11 mouse cellular contexts compared by ENCODE assay signal in the genomic region with DNA sequence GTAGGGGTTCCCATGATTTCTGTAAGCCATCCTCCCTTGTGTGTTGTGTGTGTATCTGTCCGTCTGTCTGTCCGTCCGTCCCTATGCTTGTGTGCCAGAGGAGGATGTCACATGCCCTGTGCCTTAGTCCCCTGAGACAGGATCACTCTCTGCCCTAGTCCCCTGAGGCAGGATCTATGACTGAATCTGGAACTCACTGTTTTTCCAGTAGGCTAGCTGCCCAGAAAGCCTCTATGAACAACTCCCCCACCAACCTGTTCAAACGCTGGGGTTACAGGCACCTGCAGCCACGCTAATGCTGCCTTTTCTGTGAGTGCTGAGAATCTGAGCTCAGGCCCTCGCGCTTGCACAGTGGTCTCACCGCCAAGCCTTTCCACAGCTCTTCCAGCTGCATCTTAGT.
DNase-seq lines count a peak whose midpoint lies in the region; ATAC-seq and TF ChIP-seq lines count a peak whose summit lies in the region.
"Had no signal": no experiment of that assay in that cellular context is flagged by ENCODE, and none has a peak within 500 bp of the region (broad histone marks: within the 10 kb centered on the region; RNA-seq: fewer than 3 reads in every experiment).

No protein-coding gene starts in this region.

- H3K27me3 ChIP-seq in heart, adult 2 months (ENCODE audit: control insufficient read depth, insufficient read depth, low read length): no peaks in the 10 kb centered on the region
- no peaks in the 10 kb centered on the region for H3K27me3 ChIP-seq in liver, adult 2 months (ENCODE audit: control insufficient read depth, insufficient read depth, low read length)
- no peaks in the 10 kb centered on the region for H3K27me3 ChIP-seq in heart, postnatal 0 days (ENCODE audit: control insufficient read depth, insufficient read depth, low read length)
- no peaks in the 10 kb centered on the region for H3K27me3 ChIP-seq in neural tube, embryonic 14.5 days (ENCODE audit: control insufficient read depth, insufficient read depth, low read length)

- H3K9me3 ChIP-seq in heart, postnatal 0 days (replicated peaks; ENCODE audit: control insufficient read depth, low read length): no peaks in the 10 kb centered on the region
- H3K9me3 ChIP-seq in neural tube, embryonic 14.5 days (ENCODE audit: control insufficient read depth, low read length): no peaks in the 10 kb centered on the region

- DNase-seq in heart, adult 2 months: no peak
- no peak for DNase-seq in heart, postnatal 14 days
- DNase-seq in liver, adult 2 months (ENCODE audit: extremely low read depth, low read depth, low spot score): peak; percentile 80
- DNase-seq in liver: no peak
- DNase-seq in heart, postnatal 0 days (ENCODE audit: low spot score): no peak
- no peak for DNase-seq in retina, postnatal 1 day
- no peak for DNase-seq in gastrocnemius, adult 18-20 months (ENCODE audit: low spot score)
- DNase-seq: B cell, adult 2 months; cerebellum, postnatal 36 days; thymus, postnatal 4 days had no signal

- H3K27ac ChIP-seq in heart, adult 2 months: peak overlapping the region; percentile 36; the same call in 1 of the 2 replicates
- H3K27ac ChIP-seq in liver, adult 2 months (replicated peaks; ENCODE audit: insufficient read depth, low read depth, low read length): peak overlapping the region; percentile 66
- peak overlapping the region; percentile 66 for H3K27ac ChIP-seq in heart, postnatal 0 days (ENCODE audit: low read depth)
- peak overlapping the region; percentile 3; the same call in 1 of the 2 replicates for H3K27ac ChIP-seq in neural tube, embryonic 14.5 days (ENCODE audit: low read depth, low read length)

- TF ChIP-seq CTCF in heart, adult 2 months (IDR thresholded peaks at IDR 0.05): no peak
- TF ChIP-seq CTCF in liver, adult 2 months (IDR thresholded peaks at IDR 0.05; ENCODE audit: low read depth, low read length): no peak
- no peak for TF ChIP-seq CTCF in heart, postnatal 0 days (IDR thresholded peaks at IDR 0.05; ENCODE audit: low read depth)

- H3K36me3 ChIP-seq in heart, adult 2 months (ENCODE audit: control insufficient read depth, insufficient read depth, low read length): no peaks in the 10 kb centered on the region
- peaks cover 3% of the 10 kb centered on the region; the same call in 1 of the 2 replicates for H3K36me3 ChIP-seq in liver, adult 2 months (ENCODE audit: control insufficient read depth, insufficient read depth, low read length)
- no peaks in the 10 kb centered on the region for H3K36me3 ChIP-seq in heart, postnatal 0 days (replicated peaks; ENCODE audit: control insufficient read depth, insufficient read depth, low read length)
- H3K36me3 ChIP-seq in neural tube, embryonic 14.5 days (ENCODE audit: control insufficient read depth, insufficient read depth, low read length): no peaks in the 10 kb centered on the region

- intact Hi-C loops in heart, adult 2 months (cut with DNase I): loop anchor here (5.0 kb wide), 1 partner anchor 83 kb away; the partner anchor contains the start of gene Dapk1
- intact Hi-C loops in heart, postnatal 14 days (cut with DNase I): loop anchor here (5.0 kb wide), 1 partner anchor 52 kb away; no protein-coding TSS in a partner anchor

- TF ChIP-seq POLR2A in heart, adult 2 months (IDR thresholded peaks at IDR 0.05; ENCODE audit: insufficient read depth, low read depth, low read length): no peak
- TF ChIP-seq POLR2A in liver, adult 2 months (IDR thresholded peaks at IDR 0.05; ENCODE audit: extremely low read depth, insufficient read depth, low read length): no peak

- no peak overlapping the region for H3K4me2 ChIP-seq in heart, postnatal 0 days (ENCODE audit: low read depth, low read length)
- H3K4me2 ChIP-seq in neural tube, embryonic 14.5 days (ENCODE audit: low read depth, low read length): no peak overlapping the region

- no peak overlapping the region for H3K4me3 ChIP-seq in heart, adult 2 months
- H3K4me3 ChIP-seq in liver, adult 2 months (ENCODE audit: insufficient read depth, low read depth, low read length): no peak overlapping the region
- H3K4me3 ChIP-seq in heart, postnatal 0 days (ENCODE audit: low read depth, low read length): no peak overlapping the region
- H3K4me3 ChIP-seq in neural tube, embryonic 14.5 days (ENCODE audit: low read depth, low read length): no peak overlapping the region

- no peak overlapping the region for H3K9ac ChIP-seq in heart, adult 2 months (ENCODE audit: low read depth, low read length)
- peak overlapping the region; percentile 15; the same call in 1 of the 2 replicates for H3K9ac ChIP-seq in liver, adult 2 months (ENCODE audit: low read depth, low read length)
- no peak overlapping the region for H3K9ac ChIP-seq in heart, postnatal 0 days (replicated peaks; ENCODE audit: low read depth, low read length)
- H3K9ac ChIP-seq in neural tube, embryonic 14.5 days (replicated peaks; ENCODE audit: low read depth, low read length): no peak overlapping the region

- no peaks in the 10 kb centered on the region for H3K79me2 ChIP-seq in heart, adult 2 months (replicated peaks; ENCODE audit: control insufficient read depth, insufficient read depth, low read length)
- peaks cover 16% of the 10 kb centered on the region; the same call in 1 of the 2 replicates for H3K79me2 ChIP-seq in liver, adult 2 months (ENCODE audit: control insufficient read depth, insufficient read depth, low read length)

- peaks cover 16% of the 10 kb centered on the region for H3K4me1 ChIP-seq in heart, adult 2 months (ENCODE audit: control insufficient read depth, insufficient read depth, low read length)
- peaks cover 51% of the 10 kb centered on the region for H3K4me1 ChIP-seq in liver, adult 2 months (ENCODE audit: control insufficient read depth, insufficient read depth, low read length)
- peaks cover 27% of the 10 kb centered on the region for H3K4me1 ChIP-seq in heart, postnatal 0 days (ENCODE audit: control insufficient read depth, insufficient read depth)
- H3K4me1 ChIP-seq in neural tube, embryonic 14.5 days (ENCODE audit: control insufficient read depth, insufficient read depth, low read length): peaks cover 20% of the 10 kb centered on the region; the same call in 1 of the 2 replicates

- WGBS in heart, adult 2 months: 55% methylated on average over 8 of the region's 8 CpGs
- WGBS in liver, adult 2 months: 42% methylated on average over 8 of the region's 8 CpGs
- WGBS in heart, postnatal 0 days: 69% methylated on average over 8 of the region's 8 CpGs
- whole genome bisulfite sequencing in neural tube, embryonic 14.5 days: 81% methylated on average over 8 of the region's 8 CpGs

- no peak for TF ChIP-seq EP300 in heart, adult 2 months (IDR thresholded peaks at IDR 0.05; ENCODE audit: insufficient read depth, low read depth, low read length)
- TF ChIP-seq EP300 in heart, postnatal 0 days (IDR thresholded peaks at IDR 0.05; ENCODE audit: low read depth): no peak

- ATAC-seq in heart, postnatal 0 days (ENCODE audit: insufficient read depth, low read depth): no peak
- ATAC-seq in neural tube, embryonic 14.5 days (ENCODE audit: low read depth): no peak

Comparison
In these comparisons a context has a peak if more than half of its experiments do, and no peak if none do; other contexts are left out.
1. H3K27ac ChIP-seq: peak in every context shown above with its lines; median percentile 66 in liver, adult 2 months; 66 in heart, postnatal 0 days; 36 in heart, adult 2 months; 3 in neural tube, embryonic 14.5 days.